Mouse (Mus musculus) telencephalon, adult 2 months (tissue): ENCODE data around the gene Stk11.

Experiments used
- DNase-seq: peaks from one replicate; pipeline ENCODE4 v3.0.0-alpha.2; 2011; ENCODE audit warnings: low read depth, low spot score

Stk11 gene

GRCm38 (mm10) chr10:80170601-80171021, 55.0 kb downstream of the Stk11 start:
- no peak for DNase-seq

- DNase-seq = no peak
Measured at GRCm38 (mm10) chr10:80171252-80171651, 55.6 kb downstream of the Stk11 start.

GRCm38 (mm10) chr10:80171760-80172526, 56.3 kb downstream of the Stk11 start:
- DNase-seq = no peak

GRCm38 (mm10) chr10:80172527-80173292, 57.1 kb downstream of the Stk11 start, which contains the start of gene 1600002K03Rik:
TSS of gene 1600002K03Rik (plus strand) at chr10:80172944.
- DNase-seq = peak; percentile 90

DNA sequence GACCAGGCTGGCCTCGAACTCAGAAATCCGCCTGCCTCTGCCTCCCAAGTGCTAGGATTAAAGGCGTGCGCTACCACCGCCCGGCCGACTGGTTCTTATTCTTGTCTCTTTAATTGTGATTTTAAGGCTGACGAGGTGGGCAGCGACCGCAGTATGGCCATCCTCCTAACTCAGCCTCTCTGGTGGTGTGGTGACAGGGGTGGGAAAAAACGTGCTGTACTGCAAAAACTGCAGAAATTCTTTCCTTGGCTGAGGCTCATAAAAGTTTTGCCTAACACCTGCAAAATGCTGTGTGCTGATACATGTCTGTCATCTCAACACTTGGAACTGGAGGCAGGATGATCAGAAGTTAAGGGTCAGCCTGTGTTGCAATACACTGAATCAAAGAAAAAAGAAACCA, 57.8 kb downstream of the Stk11 start:
- no peak for DNase-seq

- DNase-seq = no peak
Measured at GRCm38 (mm10) chr10:80173955-80174640, 58.5 kb downstream of the Stk11 start.

GRCm38 (mm10) chr10:80174705-80175104, 59.1 kb downstream of the Stk11 start:
- DNase-seq = no peak

GRCm38 (mm10) chr10:80175536-80176269, 60.1 kb downstream of the Stk11 start:
- no peak for DNase-seq

- DNase-seq = no peak
Measured at GRCm38 (mm10) chr10:80176270-80176834, 60.7 kb downstream of the Stk11 start.

DNA sequence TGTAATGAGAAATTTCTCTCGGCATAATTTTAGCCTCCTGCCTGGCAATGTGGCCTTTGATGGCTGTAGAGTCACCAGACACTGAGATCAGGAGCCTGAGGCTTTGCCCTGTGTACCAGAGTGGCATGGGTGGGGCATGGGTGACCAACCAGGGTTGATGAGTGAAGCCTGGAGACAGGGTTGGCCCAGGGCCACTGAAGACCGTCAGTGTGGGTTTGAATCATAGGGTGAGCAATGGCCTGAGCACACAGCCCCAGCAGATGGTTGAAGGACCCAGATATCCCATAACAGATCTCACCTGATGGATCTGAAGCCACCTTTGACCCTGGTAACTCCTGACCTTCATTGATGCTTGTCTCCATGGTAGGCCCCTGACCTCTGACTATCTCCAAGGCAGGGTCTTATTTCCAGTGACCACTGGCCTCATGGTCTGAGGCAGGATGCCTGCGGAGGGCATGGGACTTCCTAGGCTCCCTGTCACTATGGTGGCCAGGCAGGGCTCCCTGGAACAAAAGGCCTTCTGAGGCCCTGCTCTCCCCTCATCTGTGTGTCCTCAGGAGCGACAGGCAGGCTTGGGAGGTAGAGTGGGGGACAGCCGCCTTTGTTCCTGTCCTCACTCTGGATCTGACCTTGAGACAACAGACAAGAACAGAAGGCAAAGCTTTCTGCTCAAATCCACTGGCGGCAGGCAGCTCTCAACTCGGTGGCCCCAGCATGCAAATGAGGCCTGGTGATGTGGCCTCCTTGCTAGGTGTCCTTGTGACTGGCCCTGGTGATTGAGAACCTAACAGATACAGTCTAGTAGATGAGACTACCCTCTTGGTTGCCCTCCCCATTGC, 62.1 kb downstream of the Stk11 start:
- DNase-seq = no peak

DNA sequence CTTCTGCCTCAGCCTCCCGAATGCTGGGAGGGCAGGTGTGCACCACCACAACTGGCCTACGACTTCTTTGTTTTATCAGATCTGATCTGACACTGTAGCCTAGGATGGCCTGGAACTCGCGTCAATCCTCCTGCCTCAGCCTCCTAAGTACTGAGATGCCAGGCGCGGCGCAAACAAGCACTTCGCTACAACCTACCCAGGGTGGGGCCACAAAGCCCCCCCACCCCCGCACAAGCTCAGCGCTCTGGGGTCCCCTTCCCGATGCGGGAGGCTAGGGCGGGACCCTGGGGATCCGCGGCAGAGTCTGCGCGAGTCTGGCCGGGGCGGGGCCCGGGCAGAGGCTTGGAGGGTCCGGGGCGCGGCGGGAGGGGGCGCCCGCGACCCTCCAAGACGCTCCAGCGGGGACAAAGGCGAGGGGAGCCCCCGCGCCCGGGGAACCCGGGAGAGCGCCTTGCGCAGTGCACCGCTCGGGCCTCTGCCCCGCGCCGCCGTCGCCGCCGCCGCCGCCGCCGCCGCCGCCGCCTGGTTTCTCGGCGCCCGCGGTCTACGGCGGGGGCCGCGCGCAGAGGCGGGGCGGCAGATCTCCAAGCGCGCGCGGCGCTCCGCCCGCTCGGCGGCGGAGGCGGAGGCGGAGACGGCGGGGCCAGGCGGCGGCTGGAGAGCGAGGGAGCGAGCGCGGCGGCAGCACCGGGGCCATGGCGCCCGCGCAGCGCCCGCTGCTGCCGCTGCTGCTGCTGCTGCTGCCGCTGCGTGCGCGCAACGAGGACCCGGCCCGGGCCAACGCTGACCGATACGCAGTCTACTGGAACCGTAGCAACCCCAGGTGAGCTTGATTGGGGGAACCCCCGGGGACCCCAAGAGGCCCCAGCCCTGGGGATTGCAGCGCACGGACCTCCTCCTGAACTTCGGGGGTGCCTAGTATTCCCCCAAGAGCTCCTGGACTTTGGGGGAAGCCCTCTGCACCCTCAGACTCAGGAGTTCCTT, 63.8 kb downstream of the Stk11 start, which contains the start of gene Efna2:
Gene Efna2, plus strand, starts transcription at position 415 of the 984 bp plus-strand sequence.
- no peak for DNase-seq
